Mouse (Mus musculus) adrenal gland, postnatal 10 days (tissue): ENCODE data around the gene Cyp2d11. TPM values are rescaled to one million over a fixed set of nuclear protein-coding genes. Genes with fewer than 3 reads are reported as not detected.

ENCODE experiments used
- DNase-seq: peaks from one replicate; pipeline ENCODE4 v3.0.0; 2021; ENCODE audit warnings: mixed read lengths
- microRNA-seq: library from miRNA; unstranded; fragments of <30 nt; microRNA quantifications from one replicate; pipeline ENCODE4 v1.2.0, GENCODE M21; 2021
- total RNA-seq, 2 experiments: library from RNA; stranded (reverse); gene quantifications; 2 replicates each; pipeline ENCODE4 v1.2.3; 2021

Gene Cyp2d11
- total RNA-seq, 2 experiments from 2014 or later, result 0.69 TPM; not detected in 1

DNA sequence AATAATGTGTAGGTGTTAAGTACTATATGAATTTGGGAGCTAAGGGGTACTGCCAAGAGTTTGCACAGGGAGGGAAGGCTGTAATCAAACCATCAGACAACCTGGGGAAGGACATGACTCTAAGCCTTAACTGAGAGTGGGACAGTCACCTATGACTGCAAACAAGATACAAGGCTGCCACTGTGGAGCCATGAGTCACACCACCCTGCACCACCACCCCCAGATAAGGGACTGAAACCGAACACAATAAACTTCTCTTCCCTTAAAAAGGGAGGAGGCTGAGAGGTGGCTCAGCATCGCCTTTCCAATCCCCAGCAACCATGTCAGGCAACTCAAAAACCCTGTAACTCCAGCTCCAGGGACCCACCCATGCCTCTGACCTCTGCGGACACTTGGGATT is 42.3 kb downstream of the Cyp2d11 start:
- no peak for DNase-seq

DNA sequence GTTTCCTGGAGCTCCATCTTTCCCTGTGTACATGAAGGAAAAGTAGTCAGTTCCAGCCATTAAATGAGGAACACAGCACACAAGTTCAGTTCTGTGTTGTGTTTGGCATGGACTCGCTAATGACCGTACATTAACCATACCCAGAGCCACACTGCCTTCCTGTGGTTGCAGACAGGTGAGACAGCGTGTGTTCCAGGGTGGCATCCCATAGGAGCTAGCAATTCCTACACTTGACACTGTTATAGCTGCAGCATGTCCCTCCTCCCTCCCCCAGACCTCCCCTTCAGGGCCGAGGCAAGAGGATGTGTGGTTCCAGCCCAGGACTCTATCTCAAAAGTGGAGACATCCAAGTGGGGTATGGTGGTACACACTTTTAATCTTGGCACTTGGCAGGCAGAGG is 43.5 kb downstream of the Cyp2d11 start:
- no peak for DNase-seq

DNA sequence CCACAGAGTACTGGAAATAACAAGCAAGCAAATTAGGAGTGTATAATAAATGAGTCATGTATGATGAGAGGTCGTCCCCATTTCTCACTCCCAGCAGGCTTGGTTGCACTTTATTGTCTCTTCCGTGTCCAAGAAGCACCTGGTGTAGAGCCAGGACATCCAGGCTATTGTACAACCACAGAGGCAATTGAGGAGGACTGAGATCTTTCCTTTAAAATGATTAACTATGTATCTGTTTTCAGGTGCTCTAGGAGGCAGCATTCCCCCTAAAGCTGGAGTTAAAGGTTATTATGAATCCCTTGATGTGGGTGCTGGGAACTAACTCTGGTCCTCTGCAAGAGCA is 44.9 kb downstream of the Cyp2d11 start:
- DNase-seq, result no peak

DNA sequence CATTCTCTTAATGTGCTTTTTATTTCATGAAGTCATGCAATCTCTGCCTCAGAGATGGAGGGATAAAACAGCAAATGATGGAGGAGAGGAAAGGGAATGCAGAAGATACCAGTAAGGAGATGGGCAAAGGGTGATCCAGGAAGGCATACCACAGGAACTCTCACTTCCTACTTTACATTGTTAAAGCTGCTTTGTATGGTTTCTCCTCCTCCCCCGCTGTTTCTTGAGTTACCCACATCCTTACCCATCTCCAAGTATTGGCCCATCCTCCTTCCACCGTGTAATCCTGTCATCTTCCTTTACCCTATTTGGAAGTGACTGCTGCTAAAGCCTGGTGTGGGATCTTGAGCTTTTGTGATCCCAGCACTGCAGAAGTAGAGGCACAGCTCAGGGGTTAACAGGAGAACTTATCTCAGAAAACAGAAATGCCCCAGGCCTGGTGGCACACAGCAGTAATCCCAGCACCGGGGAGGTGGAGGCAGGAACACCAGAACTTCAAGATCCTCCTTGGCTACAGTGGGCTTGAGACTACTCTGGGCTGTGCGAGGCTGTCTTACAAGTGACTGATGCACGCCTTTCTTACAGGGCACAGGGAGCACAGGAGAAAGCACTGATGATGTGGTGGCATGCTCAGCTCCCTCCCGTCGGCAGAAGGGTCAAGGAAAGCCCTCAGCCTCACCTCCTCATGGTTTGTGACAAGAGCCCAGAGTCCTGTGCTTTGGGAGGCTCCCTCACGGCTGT is 45.4 kb downstream of the Cyp2d11 start:
- no peak for DNase-seq

DNA sequence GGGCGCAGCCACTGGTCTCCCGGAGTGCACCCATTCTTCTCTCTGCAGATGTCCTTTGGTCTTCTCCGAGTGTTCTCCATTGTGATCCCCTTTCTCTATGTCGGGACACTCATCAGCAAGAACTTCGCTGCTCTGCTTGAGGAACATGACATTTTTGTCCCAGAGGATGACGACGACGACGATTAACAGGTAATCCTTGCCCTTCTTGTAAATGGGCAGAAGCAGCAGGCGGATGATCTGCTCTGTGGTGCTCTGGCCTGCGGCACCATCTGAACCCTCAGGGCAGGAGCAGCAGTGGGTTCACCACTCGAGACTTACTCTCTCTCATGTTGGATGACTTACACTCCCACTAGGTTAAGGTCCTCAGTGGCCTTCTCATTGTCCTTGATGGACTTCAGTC is 46.0 kb downstream of the Cyp2d11 start:
- DNase-seq, result no peak

DNA sequence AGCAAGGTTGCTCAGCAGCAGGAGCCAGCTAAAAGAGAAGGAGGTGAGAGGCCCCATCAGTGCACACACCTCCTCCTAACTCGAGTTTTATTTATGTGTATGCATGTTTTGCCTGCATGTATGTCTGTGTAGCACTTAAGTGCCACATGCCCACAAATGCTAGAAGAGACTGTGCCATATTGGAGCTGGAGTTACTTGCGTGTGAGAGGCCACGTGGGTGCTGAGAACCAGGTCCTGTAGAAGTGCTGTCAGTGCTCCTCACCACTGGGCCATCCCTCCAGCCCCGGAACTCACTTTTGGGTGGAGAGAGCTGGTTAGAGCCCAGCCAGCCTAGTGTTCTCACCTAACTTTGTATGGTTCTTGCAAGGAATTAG is 46.5 kb downstream of the Cyp2d11 start:
- no peak for DNase-seq

DNA sequence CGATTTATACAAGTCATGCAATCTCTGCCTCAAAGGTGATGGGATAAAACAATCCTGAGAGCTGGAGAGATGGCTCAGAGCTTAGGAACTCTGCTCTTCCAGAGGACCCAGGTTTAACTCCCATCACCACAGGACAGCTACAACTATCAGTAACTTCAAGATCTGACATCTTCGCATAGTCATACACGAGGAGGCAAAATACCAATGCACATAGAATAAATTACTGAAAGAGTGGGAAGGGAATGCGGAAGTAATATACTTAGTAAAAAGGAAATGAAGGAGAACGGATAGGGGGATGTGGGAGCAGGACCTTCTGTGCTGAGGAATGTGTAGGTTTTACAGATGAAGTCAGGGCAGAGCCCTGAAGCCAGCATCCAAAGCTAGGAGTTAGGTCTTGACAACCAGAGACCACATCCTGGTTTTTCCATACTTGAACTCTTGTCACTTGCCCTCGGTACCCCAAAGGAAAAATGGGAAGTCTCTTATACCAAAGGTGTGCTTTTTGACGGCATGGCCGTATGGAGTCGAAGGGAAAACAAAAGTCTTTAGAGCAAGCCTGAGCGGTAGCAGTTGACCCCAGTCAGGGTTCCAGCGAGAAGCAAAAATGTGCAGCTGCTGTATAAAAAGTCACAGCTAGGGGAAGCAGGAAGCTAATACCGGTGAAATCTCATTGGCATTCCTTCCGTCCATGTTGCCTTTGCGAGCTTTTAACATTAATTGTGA is 47.1 kb downstream of the Cyp2d11 start:
- no peak for DNase-seq

DNA sequence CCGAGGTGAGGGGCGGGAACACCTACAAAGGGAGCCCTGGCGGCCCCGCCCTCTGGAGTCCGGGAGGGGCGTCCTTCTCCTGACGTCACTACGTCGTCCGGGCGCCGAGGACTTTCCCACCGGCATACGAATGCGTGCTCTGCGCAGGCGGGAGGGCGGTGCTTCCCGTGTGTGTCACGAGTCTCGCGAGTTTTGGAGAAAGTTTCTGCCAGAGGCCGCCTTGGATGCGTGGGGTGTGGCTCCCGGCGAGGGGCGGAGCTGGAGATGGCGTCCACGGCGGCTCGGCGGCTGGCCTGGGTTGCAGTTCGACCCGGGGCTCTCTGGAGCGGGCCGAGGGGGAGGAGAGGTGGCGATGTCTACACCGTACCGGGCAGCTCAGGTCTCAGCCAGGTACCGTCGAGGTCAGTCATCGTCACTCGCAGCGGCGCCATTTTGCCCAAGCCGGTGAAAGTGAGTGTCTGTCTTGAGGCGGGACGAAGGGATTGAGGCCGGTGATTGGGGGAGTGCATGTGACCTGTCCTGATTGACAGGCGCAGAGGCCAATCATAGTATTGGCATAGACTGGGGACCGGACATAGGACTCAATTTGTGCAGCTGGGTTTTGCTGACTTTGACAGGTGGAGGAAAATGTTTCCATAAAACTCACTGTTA is 47.9 kb downstream of the Cyp2d11 start:
- DNase-seq, result peak; percentile 97

DNA sequence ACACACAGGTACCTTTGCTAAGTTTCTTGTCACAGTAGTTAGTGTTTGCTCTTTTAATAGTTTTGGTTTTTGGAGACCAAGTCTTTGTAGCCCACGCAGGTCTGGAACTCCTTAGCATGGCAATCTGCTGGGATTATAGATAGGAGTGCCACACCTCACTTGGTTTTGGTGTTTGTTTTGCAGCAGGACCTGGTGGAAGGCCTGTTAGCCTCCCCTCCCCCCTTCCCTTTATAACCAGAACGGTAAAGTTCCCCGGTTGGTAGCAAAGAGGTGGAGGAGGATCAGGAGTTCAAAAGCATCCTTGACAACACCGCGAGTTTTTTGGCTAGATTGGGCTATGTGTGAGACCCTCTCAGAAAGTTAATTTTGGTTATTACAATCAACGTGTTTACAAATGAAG is 48.9 kb downstream of the Cyp2d11 start:
- DNase-seq, result no peak

DNA sequence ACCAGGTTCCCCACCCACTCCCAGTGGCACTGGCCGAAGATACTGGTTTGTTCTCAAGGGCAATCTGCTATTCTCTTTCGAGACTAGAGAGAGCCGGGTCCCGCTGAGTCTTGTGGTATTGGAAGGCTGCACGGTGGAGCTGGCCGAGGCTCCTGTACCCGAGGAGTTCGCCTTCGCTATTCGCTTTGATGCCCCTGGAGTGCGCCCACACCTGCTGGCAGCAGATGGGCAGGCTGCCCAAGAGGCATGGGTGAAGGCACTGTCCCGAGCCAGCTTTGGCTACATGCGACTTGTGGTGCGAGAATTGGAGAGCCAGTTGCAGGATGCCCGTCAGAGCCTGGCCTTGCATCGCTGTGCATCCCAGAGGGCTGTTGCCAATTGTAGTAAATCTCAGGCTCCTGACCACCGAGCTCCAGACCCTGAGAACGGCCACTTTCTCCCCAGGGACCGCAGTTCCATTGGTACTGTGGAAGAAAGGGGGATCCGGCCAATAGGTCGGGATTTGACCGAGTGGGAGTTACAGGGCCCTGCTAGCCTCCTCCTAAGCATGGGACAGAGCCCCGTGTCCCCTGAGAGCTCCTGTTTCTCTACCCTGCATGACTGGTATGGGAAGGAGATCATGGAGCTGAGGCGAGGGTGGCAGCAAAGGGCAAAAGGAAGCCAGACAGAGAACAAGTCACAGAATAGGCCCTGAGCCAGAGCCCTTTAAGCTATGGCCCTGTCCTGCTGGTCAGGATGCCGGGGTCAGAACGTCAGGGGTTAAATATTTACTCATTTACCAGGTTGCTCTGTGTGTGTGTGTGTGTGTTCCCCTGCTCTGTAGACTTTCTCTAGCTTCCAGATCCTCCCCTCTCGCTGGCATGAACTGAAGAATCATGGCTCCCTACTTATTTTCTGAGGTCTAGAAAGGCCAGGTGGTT is 50.2 kb downstream of the Cyp2d11 start:
- no peak for DNase-seq

DNA sequence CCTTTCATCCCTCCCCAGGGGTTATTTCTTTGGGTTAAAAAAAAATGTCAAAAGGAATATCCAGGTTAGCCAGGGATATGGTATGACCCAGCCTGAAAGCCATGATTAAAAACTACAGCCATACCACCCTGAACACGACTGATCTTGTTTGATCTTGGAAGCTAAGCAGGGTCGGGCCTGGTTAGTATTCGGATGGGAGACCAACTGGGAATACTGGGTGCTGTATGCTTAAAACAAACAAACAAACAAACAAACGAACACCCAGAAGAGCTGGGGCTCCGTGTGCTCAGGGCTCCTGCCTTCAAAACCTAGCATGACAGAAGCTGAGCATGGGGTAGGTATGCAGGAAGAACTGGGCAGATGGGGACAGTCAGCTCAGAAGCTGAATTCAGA is 51.3 kb downstream of the Cyp2d11 start:
- no peak for DNase-seq

DNA sequence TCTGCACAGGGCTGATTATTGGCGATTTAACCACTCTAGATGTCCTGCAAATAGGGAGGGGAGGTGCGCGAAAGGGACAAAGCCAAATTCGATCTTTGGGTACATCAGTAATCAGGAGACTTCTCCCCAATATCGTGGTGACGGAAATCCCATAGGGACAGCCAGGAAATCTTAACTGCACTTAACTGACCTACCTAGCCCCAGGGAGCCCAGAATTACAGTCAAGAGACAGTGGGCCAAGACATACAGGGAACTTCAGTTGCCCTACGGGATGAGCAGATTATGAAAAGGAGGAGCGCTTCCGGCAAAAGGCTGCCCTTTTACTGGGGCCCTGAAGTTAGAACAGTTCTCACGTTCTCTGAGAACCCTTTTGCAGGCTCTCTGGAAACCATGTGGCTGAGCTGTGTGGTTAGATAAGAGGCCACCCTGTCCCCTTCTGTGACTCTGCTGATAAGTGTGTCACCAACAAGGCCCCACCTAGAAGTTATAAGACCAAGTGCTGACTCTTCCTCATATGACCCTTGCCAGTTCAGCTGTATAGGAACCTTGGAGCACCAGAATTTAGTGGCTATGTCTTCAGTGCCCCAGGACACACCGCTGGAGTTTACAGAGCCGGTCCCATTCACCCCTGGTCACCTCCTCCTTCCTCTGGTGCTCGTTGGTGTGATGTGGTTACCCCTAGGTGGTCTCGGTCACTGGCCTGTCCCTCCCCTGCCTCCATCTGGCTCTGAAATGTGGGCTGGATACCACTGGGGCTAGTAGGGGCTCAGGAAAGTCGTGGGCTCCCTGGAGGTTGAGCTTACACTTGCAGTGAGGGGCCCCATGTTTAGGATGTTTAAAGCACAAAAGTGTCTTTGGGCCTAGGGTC is 51.9 kb downstream of the Cyp2d11 start:
- no peak for DNase-seq

DNA sequence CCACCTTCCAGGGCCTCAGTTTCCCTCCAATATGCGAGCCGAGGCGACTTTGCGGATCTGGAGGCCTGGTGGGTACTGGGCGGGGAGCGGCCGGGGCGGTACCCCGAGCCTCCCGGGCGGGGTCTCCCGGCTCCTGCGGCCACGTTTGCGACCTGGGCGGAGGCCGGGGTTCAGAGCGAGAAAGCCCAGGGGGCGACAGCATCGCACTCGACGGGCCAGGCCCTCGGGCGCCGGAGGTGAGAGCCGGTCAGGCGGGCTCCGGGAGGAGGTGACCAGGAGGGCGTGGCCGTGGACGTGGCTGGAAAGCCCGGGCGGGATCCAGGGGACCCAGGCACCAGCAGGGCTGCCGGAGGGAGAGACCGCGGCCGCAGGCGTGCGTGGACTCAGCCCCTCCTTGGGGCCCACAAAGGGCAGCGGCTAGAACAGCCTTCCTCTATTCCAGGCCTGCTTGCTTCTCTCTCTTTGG is 52.8 kb downstream of the Cyp2d11 start:
- DNase-seq, result peak; percentile 73

DNA sequence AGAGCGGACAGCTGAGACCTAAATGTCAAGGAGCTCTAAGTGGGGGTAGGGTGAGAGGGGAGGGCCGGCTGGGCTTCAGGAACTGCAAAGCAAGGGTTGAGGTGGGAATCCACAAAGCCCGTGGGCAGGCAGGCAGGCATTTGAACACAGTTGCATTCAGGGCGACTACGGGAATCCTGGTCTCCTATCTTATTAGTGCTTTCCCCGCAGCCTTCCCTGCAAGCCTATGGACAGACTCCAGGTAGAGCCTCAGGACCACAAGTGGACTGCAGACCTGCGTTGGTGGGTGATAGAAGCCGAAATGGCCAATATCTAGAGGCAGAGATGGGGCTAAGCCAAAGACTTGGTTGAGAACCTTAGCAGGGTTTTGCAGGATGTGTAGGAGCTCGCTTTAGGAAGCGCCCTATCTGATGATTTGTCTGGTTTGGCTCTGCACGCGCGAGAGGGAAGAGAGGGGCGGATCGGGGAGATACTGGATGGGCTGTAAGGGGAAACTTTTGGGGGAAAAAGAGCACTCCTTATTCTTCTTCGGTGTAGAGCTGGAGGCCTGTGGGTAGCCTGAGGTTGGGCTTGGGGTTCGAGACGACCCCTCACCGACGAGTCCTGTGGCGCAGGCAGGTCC is 53.3 kb downstream of the Cyp2d11 start:
- no peak for DNase-seq

DNA sequence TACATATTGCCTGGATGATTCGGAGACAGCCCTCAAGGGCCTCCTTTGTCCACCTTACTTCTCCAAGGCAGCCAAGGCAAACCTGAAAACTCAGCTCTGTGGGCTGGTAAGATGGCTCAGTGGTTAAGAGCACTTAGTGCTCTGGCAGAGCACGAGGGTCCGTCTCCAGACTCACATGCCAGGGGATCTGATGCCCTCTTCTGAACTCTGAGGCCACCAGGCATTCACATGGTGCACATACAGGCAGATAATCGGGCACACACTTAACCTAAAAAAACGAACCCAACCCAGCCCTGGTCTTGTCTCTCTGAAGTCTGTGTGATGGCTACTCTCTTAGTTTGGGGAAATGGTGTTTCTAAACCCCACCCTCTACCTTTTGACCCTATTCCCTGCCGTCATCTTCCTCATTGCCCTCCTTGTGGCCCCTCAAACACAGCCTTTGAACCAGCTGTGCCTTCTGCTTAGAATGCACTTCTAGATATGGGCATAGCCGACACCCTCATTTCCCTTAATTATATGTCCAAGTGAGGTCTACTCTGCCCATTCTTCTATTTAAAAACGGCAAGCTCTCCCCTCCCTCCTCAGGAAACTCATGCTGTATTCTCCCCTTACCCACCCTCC is 54.1 kb downstream of the Cyp2d11 start:
- no peak for DNase-seq

Small RNAs within 50 kb of the gene (microRNA-seq; reads per million reads assigned to microRNA genes)
- gene Gm25990 (not detected), gene Gm27331 (not detected), gene Mir7684 (not detected)

Other genes with a start within 250 kb of the Cyp2d11 start
- gene Srebf2, start 246.8 kb downstream of the Cyp2d11 start, total RNA-seq, result 10 to 100 TPM; 44.6 to 47.5 TPM
- under 1 TPM; 0.12 to 0.45 TPM for gene Shisa8, start 181.2 kb downstream of the Cyp2d11 start, total RNA-seq
- 1 to 10 TPM; 2.1 to 2.7 TPM for gene Tnfrsf13c, start 169.7 kb downstream of the Cyp2d11 start, total RNA-seq
- 10 to 100 TPM; 11.7 to 12.0 TPM for gene Cenpm, start 149.3 kb downstream of the Cyp2d11 start, total RNA-seq
- under 1 TPM; 0.27 to 1.00 TPM for gene 1500009C09Rik, start 141.6 kb downstream of the Cyp2d11 start, total RNA-seq
- gene Sept3, start 119.1 kb downstream of the Cyp2d11 start, total RNA-seq, result 1 to 10 TPM; 3.5 to 6.0 TPM
- under 1 TPM in 1 of 2 experiments, not detected in 1; 0.48 TPM for gene Wbp2nl, start 95.1 kb downstream of the Cyp2d11 start, total RNA-seq
- 10 to 100 TPM; 57.0 to 62.5 TPM for gene Naga, start 55.1 kb downstream of the Cyp2d11 start, total RNA-seq
- 1 to 10 TPM; 3.5 to 3.7 TPM for gene Pheta2, start 55.1 kb downstream of the Cyp2d11 start, total RNA-seq
- gene Smdt1, start 55.1 kb downstream of the Cyp2d11 start, total RNA-seq, result 100 to 1,000 TPM; 159 to 168 TPM
- gene Ndufa6, start 39.7 kb downstream of the Cyp2d11 start, total RNA-seq, result 100 to 1,000 TPM; 629 to 669 TPM
- 10 to 100 TPM; 32.2 to 35.4 TPM for gene Cyp2d22, start 13.8 kb downstream of the Cyp2d11 start, total RNA-seq
- gene Cyp2d10, start 13.2 kb upstream of the Cyp2d11 start, total RNA-seq, result 10 to 100 TPM; 28.6 to 68.7 TPM
- gene Cyp2d9, start 39.4 kb upstream of the Cyp2d11 start, total RNA-seq, result 1 to 10 TPM; 5.8 to 9.9 TPM
- gene Cyp2d12, start 161.1 kb upstream of the Cyp2d11 start, total RNA-seq, result under 1 TPM in 1 of 2 experiments, not detected in 1; 0.27 TPM
- gene Cyp2d34, start 226.9 kb upstream of the Cyp2d11 start, total RNA-seq, result not detected